Mouse (Mus musculus): ENCODE data around the gene Ctss. TPM values are rescaled to one million over a fixed set of nuclear protein-coding genes. Genes with fewer than 3 reads are reported as not detected.

Ctss gene
- polyA plus RNA-seq, 1 experiment from 2014 or later, result 13.9 TPM

DNA sequence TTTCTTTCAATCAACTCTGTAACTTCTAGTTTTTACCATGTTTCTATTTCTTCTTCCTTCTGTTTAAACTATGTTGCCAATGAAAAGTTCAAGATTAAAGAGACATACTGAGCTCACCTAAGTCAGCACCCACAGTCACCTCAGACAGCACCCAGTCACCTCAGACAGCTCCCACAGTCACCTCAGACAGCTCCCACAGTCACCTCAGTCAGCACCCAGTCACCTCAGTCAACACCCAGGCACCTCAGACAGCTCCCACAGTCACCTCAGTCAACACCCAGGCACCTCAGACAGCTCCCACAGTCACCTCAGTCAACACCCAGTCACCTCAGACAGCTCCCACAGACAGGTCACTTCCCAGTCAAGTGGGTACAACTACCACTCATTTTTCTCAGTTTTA lies 15.6 kb downstream of the Ctss start:
- Histone ChIP-seq H3K9me3 (ENCODE audit: control insufficient read depth, low read length) (no peaks in the 10 kb centered on the region), H3K36me3 (ENCODE audit: control insufficient read depth, insufficient read depth, low read length) (no peaks in the 10 kb centered on the region), H3K4me1 (ENCODE audit: control insufficient read depth, insufficient read depth, low read length) (no peaks in the 10 kb centered on the region), H3K9ac (replicated peaks; ENCODE audit: low read depth, low read length) (no peak overlapping the region), H3K27me3 (ENCODE audit: control insufficient read depth, insufficient read depth, low read length) (no peaks in the 10 kb centered on the region), H3K4me3 (ENCODE audit: low read depth, low read length) (no peak overlapping the region), H3K4me2 (ENCODE audit: low read depth, low read length) (no peak overlapping the region), H3K27ac (ENCODE audit: low read depth, low read length) (no peak overlapping the region)
- no peak for ATAC-seq (ENCODE audit: low read depth)

DNA sequence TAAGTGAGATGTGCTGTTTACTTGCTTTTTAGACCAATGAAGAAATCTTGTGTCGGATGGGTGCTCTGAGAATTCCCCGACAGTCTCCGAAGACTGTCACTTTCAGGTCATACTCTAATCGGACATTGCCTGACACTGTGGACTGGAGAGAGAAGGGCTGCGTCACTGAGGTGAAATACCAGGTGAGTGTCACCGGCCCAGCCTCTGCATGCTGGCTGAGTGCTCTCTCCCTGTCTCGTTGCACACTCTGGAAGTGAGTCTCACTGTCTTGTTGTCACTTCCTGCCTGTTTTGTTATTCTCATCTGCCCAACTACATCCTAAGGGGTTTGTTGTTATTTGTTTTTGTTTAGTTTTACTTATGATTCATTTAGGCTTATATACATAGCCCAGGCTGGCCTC lies 16.4 kb downstream of the Ctss start:
- no peak for ATAC-seq (ENCODE audit: low read depth)
- 81% methylated on average over 7 of the region's 7 CpGs for WGBS
- H3K4me3 ChIP-seq (ENCODE audit: low read depth, low read length), result no peak overlapping the region

DNA sequence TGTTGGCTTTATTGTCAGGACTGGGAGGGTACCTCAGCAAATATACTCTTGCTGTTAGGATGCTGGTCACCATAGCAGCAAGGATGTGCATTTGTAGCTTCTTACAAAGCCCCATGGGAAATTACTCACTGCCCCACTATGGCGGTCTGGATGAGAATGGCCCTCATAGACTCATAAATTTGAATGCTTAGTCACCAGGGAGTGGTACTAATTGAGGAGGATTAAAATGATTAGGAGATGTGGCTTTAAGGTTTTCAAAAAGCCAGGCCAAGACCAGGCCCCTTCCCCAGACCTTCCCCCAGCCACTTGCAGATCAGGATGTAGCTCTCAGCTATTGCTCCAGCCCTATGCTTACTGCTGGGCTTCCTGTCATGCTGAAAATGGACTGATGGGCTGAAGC lies 23.6 kb downstream of the Ctss start:
- Histone ChIP-seq H3K27me3 (ENCODE audit: control insufficient read depth, insufficient read depth, low read length) (no peaks in the 10 kb centered on the region), H3K27ac (ENCODE audit: low read depth, low read length) (no peak overlapping the region), H3K4me3 (ENCODE audit: low read depth, low read length) (no peak overlapping the region), H3K4me2 (ENCODE audit: low read depth, low read length) (no peak overlapping the region), H3K36me3 (ENCODE audit: control insufficient read depth, insufficient read depth, low read length) (no peaks in the 10 kb centered on the region), H3K4me1 (ENCODE audit: control insufficient read depth, insufficient read depth, low read length) (no peaks in the 10 kb centered on the region), H3K9me3 (ENCODE audit: control insufficient read depth, low read length) (no peaks in the 10 kb centered on the region), H3K9ac (replicated peaks; ENCODE audit: low read depth, low read length) (no peak overlapping the region)
- WGBS, result 26% methylated on average over 1 of the region's 1 CpGs
- no peak for ATAC-seq (ENCODE audit: low read depth)

More for the DNA sequence above, 16.4 kb downstream of the Ctss start:
- H3K4me1 ChIP-seq (ENCODE audit: control insufficient read depth, insufficient read depth, low read length), result no peaks in the 10 kb centered on the region
- H3K9me3 ChIP-seq (ENCODE audit: control insufficient read depth, low read length), result no peaks in the 10 kb centered on the region
- H3K4me2 ChIP-seq (ENCODE audit: low read depth, low read length), result no peak overlapping the region
- H3K27ac ChIP-seq (ENCODE audit: low read depth, low read length), result no peak overlapping the region
- H3K9ac ChIP-seq (replicated peaks; ENCODE audit: low read depth, low read length), result no peak overlapping the region
- H3K36me3 ChIP-seq (ENCODE audit: control insufficient read depth, insufficient read depth, low read length), result no peaks in the 10 kb centered on the region
- no peaks in the 10 kb centered on the region for H3K27me3 ChIP-seq (ENCODE audit: control insufficient read depth, insufficient read depth, low read length)

DNA sequence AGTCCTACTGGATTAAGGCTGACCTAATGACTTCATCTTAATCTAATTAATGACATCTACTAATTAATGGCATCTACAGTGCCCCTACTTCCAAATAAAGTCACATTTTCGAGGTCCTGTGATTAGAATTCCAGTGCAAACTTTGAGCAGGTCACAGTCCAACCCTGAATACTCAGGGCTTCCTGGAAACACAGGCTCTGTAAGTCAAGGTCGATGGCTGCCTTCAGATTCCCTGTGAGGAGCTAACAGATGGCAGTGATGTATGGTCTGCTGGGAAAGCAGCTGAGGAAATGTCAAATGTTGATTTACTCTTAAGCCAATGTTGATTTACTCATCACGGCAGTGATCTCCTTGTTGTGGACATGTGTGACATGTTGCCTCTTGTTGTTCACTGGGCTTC lies 27.4 kb downstream of the Ctss start:
- H3K27ac ChIP-seq (ENCODE audit: low read depth, low read length), result no peak overlapping the region
- H3K4me3 ChIP-seq (ENCODE audit: low read depth, low read length), result no peak overlapping the region
- H3K9me3 ChIP-seq (ENCODE audit: control insufficient read depth, low read length), result no peaks in the 10 kb centered on the region
- no peak overlapping the region for H3K4me2 ChIP-seq (ENCODE audit: low read depth, low read length)
- 59% methylated on average over 3 of the region's 3 CpGs for WGBS
- H3K4me1 ChIP-seq (ENCODE audit: control insufficient read depth, insufficient read depth, low read length), result no peaks in the 10 kb centered on the region
- no peak for ATAC-seq (ENCODE audit: low read depth)
- no peaks in the 10 kb centered on the region for H3K36me3 ChIP-seq (ENCODE audit: control insufficient read depth, insufficient read depth, low read length)
- no peaks in the 10 kb centered on the region for H3K27me3 ChIP-seq (ENCODE audit: control insufficient read depth, insufficient read depth, low read length)
- H3K9ac ChIP-seq (replicated peaks; ENCODE audit: low read depth, low read length), result no peak overlapping the region

DNA sequence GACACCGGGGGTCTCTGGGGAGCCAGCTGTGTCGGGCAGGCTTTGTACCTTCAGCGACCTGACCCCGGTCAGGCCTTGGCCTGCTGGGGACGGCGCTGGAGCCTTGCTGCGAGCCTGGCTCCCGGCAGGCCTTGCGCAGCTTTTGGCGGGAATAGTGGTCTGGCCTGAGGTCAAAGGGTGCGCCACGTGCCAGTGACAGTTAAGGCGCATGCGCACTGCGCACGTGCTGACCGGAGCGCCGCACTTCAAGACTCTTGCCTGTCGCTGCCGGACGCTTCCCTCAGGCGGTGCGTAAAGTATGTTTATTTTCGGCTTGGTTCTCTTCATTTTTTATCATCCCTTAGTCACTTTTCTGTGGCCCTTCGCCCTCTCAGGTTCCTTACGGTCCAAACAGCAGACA lies 32.9 kb downstream of the Ctss start, which contains the start of gene Hormad1:
Gene Hormad1, plus strand, starts transcription at position 241 of the 400 bp plus-strand sequence.
- H3K9ac ChIP-seq (replicated peaks; ENCODE audit: low read depth, low read length), result no peak within 1 kb of the TSS
- no peak within 1 kb of the TSS for H3K4me2 ChIP-seq (ENCODE audit: low read depth, low read length)
- H3K36me3 ChIP-seq (ENCODE audit: control insufficient read depth, insufficient read depth, low read length), result no peaks in the 10 kb centered on the region
- no peaks in the 10 kb centered on the region for H3K4me1 ChIP-seq (ENCODE audit: control insufficient read depth, insufficient read depth, low read length)
- H3K9me3 ChIP-seq (ENCODE audit: control insufficient read depth, low read length), result no peaks in the 10 kb centered on the region
- no peak for ATAC-seq (ENCODE audit: low read depth)
- H3K27ac ChIP-seq (ENCODE audit: low read depth, low read length), result no peak within 1 kb of the TSS
- H3K4me3 ChIP-seq (ENCODE audit: low read depth, low read length), result no peak within 1 kb of the TSS
- WGBS, result 94% methylated on average over 27 of the region's 27 CpGs
- no peaks in the 10 kb centered on the region for H3K27me3 ChIP-seq (ENCODE audit: control insufficient read depth, insufficient read depth, low read length)

DNA sequence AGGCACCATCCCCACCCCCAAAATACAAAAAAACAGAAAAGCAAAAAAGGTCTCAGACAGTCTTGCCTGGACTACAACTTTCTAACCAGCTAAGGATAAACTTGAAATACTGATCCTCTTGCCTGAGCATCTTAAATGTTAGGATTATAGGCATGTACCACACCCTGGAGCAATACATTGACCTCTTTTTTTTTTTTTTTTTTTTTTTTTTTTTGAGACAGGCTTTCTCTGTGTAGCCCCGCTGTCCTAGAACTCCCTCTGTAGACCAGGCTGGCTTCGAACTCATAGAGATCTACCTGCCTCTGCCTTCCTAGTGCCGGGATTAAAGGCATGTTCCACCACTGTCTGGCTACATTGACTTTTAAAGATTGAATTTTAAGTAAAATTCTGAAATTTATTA lies 34.2 kb downstream of the Ctss start:
- Histone ChIP-seq H3K4me1 (ENCODE audit: control insufficient read depth, insufficient read depth, low read length) (no peaks in the 10 kb centered on the region), H3K9ac (replicated peaks; ENCODE audit: low read depth, low read length) (no peak overlapping the region), H3K9me3 (ENCODE audit: control insufficient read depth, low read length) (no peaks in the 10 kb centered on the region), H3K4me2 (ENCODE audit: low read depth, low read length) (no peak overlapping the region), H3K27me3 (ENCODE audit: control insufficient read depth, insufficient read depth, low read length) (no peaks in the 10 kb centered on the region), H3K36me3 (ENCODE audit: control insufficient read depth, insufficient read depth, low read length) (no peaks in the 10 kb centered on the region), H3K4me3 (ENCODE audit: low read depth, low read length) (no peak overlapping the region), H3K27ac (ENCODE audit: low read depth, low read length) (no peak overlapping the region)
- ATAC-seq (ENCODE audit: low read depth), result no peak
- 91% methylated on average over 3 of the region's 3 CpGs for WGBS

DNA sequence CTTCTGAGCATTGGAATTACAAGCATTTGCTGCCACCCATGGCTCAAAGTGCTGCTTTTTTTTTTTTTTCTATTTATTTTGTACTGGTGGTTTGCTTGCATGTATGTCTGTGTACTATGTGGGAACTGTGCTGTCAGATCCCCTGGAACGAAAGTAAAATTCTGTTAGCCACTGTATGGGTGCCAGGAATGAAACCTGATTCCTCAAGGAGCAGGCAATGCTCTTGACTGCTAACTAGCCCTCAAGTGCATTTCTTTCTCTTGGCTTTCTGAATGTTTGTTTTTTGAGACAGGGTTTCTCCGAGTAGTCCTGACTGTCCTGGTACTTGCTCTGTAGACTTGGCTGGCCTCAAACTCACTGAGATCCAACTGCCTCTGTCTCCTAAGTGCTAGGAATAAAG lies 35.2 kb downstream of the Ctss start:
- no peaks in the 10 kb centered on the region for H3K36me3 ChIP-seq (ENCODE audit: control insufficient read depth, insufficient read depth, low read length)
- no peaks in the 10 kb centered on the region for H3K27me3 ChIP-seq (ENCODE audit: control insufficient read depth, insufficient read depth, low read length)
- H3K4me1 ChIP-seq (ENCODE audit: control insufficient read depth, insufficient read depth, low read length), result no peaks in the 10 kb centered on the region
- no peak overlapping the region for H3K9ac ChIP-seq (replicated peaks; ENCODE audit: low read depth, low read length)
- H3K9me3 ChIP-seq (ENCODE audit: control insufficient read depth, low read length), result no peaks in the 10 kb centered on the region
- ATAC-seq (ENCODE audit: low read depth), result no peak
- no peak overlapping the region for H3K4me3 ChIP-seq (ENCODE audit: low read depth, low read length)
- H3K27ac ChIP-seq (ENCODE audit: low read depth, low read length), result no peak overlapping the region
- H3K4me2 ChIP-seq (ENCODE audit: low read depth, low read length), result no peak overlapping the region
- 86% methylated on average over 2 of the region's 2 CpGs for WGBS

DNA sequence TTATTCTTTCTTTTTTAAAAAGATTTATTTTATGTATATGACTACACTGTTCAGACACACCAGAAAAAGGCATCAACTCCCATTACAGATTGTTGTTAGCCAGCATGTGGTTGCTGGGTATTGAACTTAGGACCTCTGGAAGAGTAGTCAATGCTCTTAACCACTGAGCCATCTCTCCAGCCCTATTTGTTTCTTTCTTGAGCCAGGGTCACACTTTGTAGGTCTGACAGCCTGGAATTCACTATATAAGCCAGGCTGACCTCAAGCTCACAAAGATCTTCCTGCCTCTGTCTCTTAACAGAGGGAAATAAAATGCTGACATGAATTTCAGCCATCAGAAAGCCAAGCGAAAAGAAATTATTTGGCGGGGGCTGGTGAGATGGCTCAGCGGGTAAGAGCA lies 43.0 kb downstream of the Ctss start:
- 87% methylated on average over 3 of the region's 3 CpGs for WGBS
- Histone ChIP-seq H3K4me3 (ENCODE audit: low read depth, low read length) (no peak overlapping the region), H3K36me3 (ENCODE audit: control insufficient read depth, insufficient read depth, low read length) (no peaks in the 10 kb centered on the region), H3K4me2 (ENCODE audit: low read depth, low read length) (no peak overlapping the region), H3K27me3 (ENCODE audit: control insufficient read depth, insufficient read depth, low read length) (no peaks in the 10 kb centered on the region), H3K9ac (replicated peaks; ENCODE audit: low read depth, low read length) (no peak overlapping the region), H3K9me3 (ENCODE audit: control insufficient read depth, low read length) (no peaks in the 10 kb centered on the region), H3K27ac (ENCODE audit: low read depth, low read length) (no peak overlapping the region), H3K4me1 (ENCODE audit: control insufficient read depth, insufficient read depth, low read length) (no peaks in the 10 kb centered on the region)
- ATAC-seq (ENCODE audit: low read depth), result no peak

DNA sequence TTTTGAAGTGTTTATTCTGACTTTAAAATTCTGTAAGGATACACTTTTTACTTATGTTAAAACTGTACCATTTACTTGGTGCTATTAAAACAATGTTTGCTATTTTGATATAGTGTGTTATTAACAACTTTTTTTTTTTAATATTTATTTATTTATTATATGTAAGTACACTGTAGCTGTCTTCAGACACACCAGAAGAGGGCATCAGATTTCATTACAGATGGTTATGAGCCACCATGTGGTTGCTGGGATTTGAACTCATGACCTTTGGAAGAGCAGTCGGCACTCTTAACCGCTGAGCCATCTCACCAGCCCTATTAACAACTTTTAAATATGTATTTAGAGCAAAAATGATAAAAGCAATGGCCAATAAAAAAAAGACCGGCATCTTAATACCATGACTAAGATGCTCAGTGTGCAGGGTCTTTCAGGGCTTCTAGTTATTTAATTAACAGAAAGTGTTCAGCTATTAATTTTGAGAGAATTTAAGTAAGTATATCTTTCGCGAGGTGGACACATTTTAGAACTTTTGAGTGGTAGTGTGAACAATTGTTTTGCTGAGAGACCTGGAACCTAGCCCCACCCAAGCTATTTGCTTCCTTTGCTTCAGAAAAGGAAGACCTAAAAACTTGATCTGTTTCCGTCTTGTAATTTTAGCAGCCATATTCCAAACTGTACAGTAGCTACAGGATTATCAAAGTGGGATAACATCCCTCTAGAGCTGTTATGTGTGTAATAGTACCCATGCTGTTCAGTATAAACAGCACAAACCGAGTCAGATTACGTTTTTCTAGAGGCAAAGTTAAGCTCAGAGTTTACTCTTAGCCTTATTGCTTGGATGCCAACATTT lies 61.4 kb downstream of the Ctss start:
- H3K9me3 ChIP-seq (ENCODE audit: control insufficient read depth, low read length), result no peaks in the 10 kb centered on the region
- peaks cover 7% of the 10 kb centered on the region; the same call in 1 of the 2 replicates for H3K4me1 ChIP-seq (ENCODE audit: control insufficient read depth, insufficient read depth, low read length)
- WGBS, result 53% methylated on average over 8 of the region's 8 CpGs
- H3K36me3 ChIP-seq (ENCODE audit: control insufficient read depth, insufficient read depth, low read length), result no peaks in the 10 kb centered on the region
- no peak; the same call in 1 of the 2 replicates for ATAC-seq (ENCODE audit: low read depth)
- peak overlapping the region; percentile 44; the same call in 1 of the 2 replicates for H3K9ac ChIP-seq (replicated peaks; ENCODE audit: low read depth, low read length)
- H3K4me3 ChIP-seq (ENCODE audit: low read depth, low read length), result peak overlapping the region; percentile 58
- H3K27ac ChIP-seq (ENCODE audit: low read depth, low read length), result peak overlapping the region; percentile 48; the same call in 1 of the 2 replicates
- H3K27me3 ChIP-seq (ENCODE audit: control insufficient read depth, insufficient read depth, low read length), result no peaks in the 10 kb centered on the region
- peak overlapping the region; percentile 64 for H3K4me2 ChIP-seq (ENCODE audit: low read depth, low read length)

All from neural tube, embryonic 14.5 days (tissue).